Mouse (Mus musculus): ENCODE data around the gene Lrrc4b. TPM values are rescaled to one million over a fixed set of nuclear protein-coding genes. Genes with fewer than 3 reads are reported as not detected.

The Lrrc4b gene
- polyA plus RNA-seq, 1 experiment from 2014 or later: 0.36 TPM

DNA sequence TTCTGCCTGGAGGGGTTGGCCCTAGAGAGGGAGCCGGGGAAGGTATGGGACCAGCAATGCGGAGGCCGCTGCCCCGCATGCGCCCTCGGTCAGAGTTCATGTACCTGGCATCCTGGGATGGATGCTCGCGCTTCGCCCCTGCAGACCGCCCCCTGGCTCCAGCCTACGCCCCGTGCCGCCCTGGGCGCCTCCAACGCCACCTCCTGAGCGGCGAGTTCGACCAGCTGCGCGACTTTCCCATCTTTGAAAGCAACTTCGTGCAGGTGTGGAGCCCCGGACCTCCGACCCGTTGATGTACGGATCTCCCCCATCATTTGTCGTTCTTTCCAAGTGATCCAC, 67.9 kb downstream of the Lrrc4b start:
- ATAC-seq (ENCODE audit: low read depth): no peak
- WGBS: 0% methylated on average over 26 of the region's 26 CpGs

GRCm38 (mm10) chr7:44497361-44498055, 68.7 kb downstream of the Lrrc4b start:
- peaks cover 7% of the 10 kb centered on the region for H3K36me3 ChIP-seq (ENCODE audit: control insufficient read depth, insufficient read depth, low read length)
- no peak for ATAC-seq (ENCODE audit: low read depth)
- H3K27ac ChIP-seq (ENCODE audit: low read length): no peak overlapping the region
- WGBS: 68% methylated on average over 10 of the region's 10 CpGs
- peak overlapping the region; percentile 82 for H3K4me3 ChIP-seq (ENCODE audit: low read length)
- peak overlapping the region; percentile 98 for H3K4me2 ChIP-seq (ENCODE audit: low read depth, low read length)
- H3K27me3 ChIP-seq (ENCODE audit: control insufficient read depth, insufficient read depth, low read depth, low read length): no peaks in the 10 kb centered on the region
- peak overlapping the region; percentile 84 for H3K9ac ChIP-seq (ENCODE audit: low read length)
- H3K4me1 ChIP-seq (replicated peaks; ENCODE audit: control insufficient read depth, insufficient read depth, low read length): peaks cover 16% of the 10 kb centered on the region
- no peaks in the 10 kb centered on the region for H3K9me3 ChIP-seq (ENCODE audit: control insufficient read depth, low read length)

More for the DNA sequence above, 67.9 kb downstream of the Lrrc4b start:
- Histone ChIP-seq H3K36me3 (ENCODE audit: control insufficient read depth, insufficient read depth, low read length) (peaks cover 12% of the 10 kb centered on the region), H3K27me3 (ENCODE audit: control insufficient read depth, insufficient read depth, low read depth, low read length) (no peaks in the 10 kb centered on the region), H3K9me3 (ENCODE audit: control insufficient read depth, low read length) (no peaks in the 10 kb centered on the region), H3K9ac (ENCODE audit: low read length) (peak overlapping the region; percentile 84), H3K4me2 (ENCODE audit: low read depth, low read length) (peak overlapping the region; percentile 98), H3K4me3 (ENCODE audit: low read length) (peak overlapping the region; percentile 82), H3K27ac (ENCODE audit: low read length) (peak overlapping the region; percentile 87), H3K4me1 (replicated peaks; ENCODE audit: control insufficient read depth, insufficient read depth, low read length) (peaks cover 16% of the 10 kb centered on the region)

DNA sequence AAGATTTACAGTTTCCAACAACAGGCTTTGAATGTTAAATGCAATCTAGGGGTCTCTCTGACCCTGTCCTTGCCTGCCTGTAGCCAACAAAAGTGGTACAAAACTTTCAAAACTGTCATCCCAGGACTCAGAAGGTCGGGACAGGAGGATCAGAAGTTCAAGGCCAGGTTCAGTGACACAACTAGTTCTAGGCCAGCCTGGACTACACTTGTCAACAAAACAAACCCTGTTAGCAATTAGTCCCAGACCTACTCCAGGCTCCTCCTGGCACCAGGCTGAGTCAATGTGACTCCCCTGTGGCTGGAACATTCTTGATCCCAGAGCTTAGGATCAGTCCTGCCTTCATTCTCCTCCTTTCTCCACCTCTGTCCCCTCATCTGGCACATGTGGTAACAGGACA, 70.1 kb downstream of the Lrrc4b start:
- Histone ChIP-seq H3K9ac (ENCODE audit: low read length) (no peak overlapping the region), H3K9me3 (ENCODE audit: control insufficient read depth, low read length) (no peaks in the 10 kb centered on the region), H3K27ac (ENCODE audit: low read length) (no peak overlapping the region), H3K4me2 (ENCODE audit: low read depth, low read length) (no peak overlapping the region), H3K27me3 (ENCODE audit: control insufficient read depth, insufficient read depth, low read depth, low read length) (no peaks in the 10 kb centered on the region), H3K36me3 (ENCODE audit: control insufficient read depth, insufficient read depth, low read length) (no peaks in the 10 kb centered on the region), H3K4me1 (replicated peaks; ENCODE audit: control insufficient read depth, insufficient read depth, low read length) (peaks cover 16% of the 10 kb centered on the region), H3K4me3 (ENCODE audit: low read length) (no peak overlapping the region)
- WGBS: 68% methylated on average over 1 of the region's 1 CpGs
- ATAC-seq (ENCODE audit: low read depth): no peak

GRCm38 (mm10) chr7:44500046-44500445, 71.2 kb downstream of the Lrrc4b start:
- H3K4me2 ChIP-seq (ENCODE audit: low read depth, low read length): no peak overlapping the region
- no peak overlapping the region for H3K4me3 ChIP-seq (ENCODE audit: low read length)
- peaks cover 11% of the 10 kb centered on the region for H3K4me1 ChIP-seq (replicated peaks; ENCODE audit: control insufficient read depth, insufficient read depth, low read length)
- no peak overlapping the region for H3K27ac ChIP-seq (ENCODE audit: low read length)
- H3K36me3 ChIP-seq (ENCODE audit: control insufficient read depth, insufficient read depth, low read length): no peaks in the 10 kb centered on the region
- no peak for ATAC-seq (ENCODE audit: low read depth)
- no peaks in the 10 kb centered on the region for H3K9me3 ChIP-seq (ENCODE audit: control insufficient read depth, low read length)
- H3K27me3 ChIP-seq (ENCODE audit: control insufficient read depth, insufficient read depth, low read depth, low read length): no peaks in the 10 kb centered on the region
- no peak overlapping the region for H3K9ac ChIP-seq (ENCODE audit: low read length)
- WGBS: 43% methylated on average over 20 of the region's 20 CpGs

DNA sequence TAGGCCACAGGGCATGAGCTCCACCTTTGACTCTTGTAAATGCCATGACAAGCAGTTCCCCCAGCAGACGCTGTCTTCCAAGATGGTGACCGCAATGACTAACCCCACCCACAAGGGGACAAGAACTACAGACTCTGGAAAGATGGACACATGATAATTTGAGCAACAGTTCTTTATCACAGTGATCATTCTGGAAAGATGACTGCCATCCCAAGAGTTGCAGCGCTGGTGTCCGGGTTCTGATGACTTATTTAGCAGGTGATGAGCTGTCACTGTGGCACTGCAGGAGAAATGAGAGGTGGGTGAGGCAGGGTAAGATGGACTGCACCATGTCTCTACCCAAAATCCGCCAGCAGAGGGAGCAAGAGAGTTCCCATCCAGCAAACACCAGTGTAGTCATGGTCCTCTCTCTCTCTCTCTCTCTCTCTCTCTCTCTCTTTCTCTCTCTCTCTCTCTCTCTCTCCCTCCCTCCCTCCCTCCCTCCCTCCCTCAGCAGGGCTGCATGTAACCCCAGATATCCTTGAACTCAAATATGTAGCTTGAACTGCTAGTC, 72.8 kb downstream of the Lrrc4b start:
- H3K27ac ChIP-seq (ENCODE audit: low read length): no peak overlapping the region
- 31% methylated on average over 5 of the region's 5 CpGs for WGBS
- no peaks in the 10 kb centered on the region for H3K9me3 ChIP-seq (ENCODE audit: control insufficient read depth, low read length)
- no peak overlapping the region for H3K9ac ChIP-seq (ENCODE audit: low read length)
- no peak overlapping the region for H3K4me2 ChIP-seq (ENCODE audit: low read depth, low read length)
- ATAC-seq (ENCODE audit: low read depth): peak; percentile 34; the same call in 1 of the 2 replicates
- H3K4me1 ChIP-seq (replicated peaks; ENCODE audit: control insufficient read depth, insufficient read depth, low read length): peaks cover 3% of the 10 kb centered on the region; the same call in 1 of the 2 replicates
- H3K27me3 ChIP-seq (ENCODE audit: control insufficient read depth, insufficient read depth, low read depth, low read length): no peaks in the 10 kb centered on the region
- no peak overlapping the region for H3K4me3 ChIP-seq (ENCODE audit: low read length)
- no peaks in the 10 kb centered on the region for H3K36me3 ChIP-seq (ENCODE audit: control insufficient read depth, insufficient read depth, low read length)

- Histone ChIP-seq H3K4me2 (ENCODE audit: low read depth, low read length) (no peak overlapping the region), H3K36me3 (ENCODE audit: control insufficient read depth, insufficient read depth, low read length) (no peaks in the 10 kb centered on the region), H3K4me3 (ENCODE audit: low read length) (no peak overlapping the region), H3K27me3 (ENCODE audit: control insufficient read depth, insufficient read depth, low read depth, low read length) (no peaks in the 10 kb centered on the region; the same call in 1 of the 2 replicates), H3K9me3 (ENCODE audit: control insufficient read depth, low read length) (no peaks in the 10 kb centered on the region), H3K4me1 (replicated peaks; ENCODE audit: control insufficient read depth, insufficient read depth, low read length) (no peaks in the 10 kb centered on the region), H3K9ac (ENCODE audit: low read length) (no peak overlapping the region), H3K27ac (ENCODE audit: low read length) (no peak overlapping the region)
- no peak for ATAC-seq (ENCODE audit: low read depth)
Measured at GRCm38 (mm10) chr7:44507491-44507890, 78.7 kb downstream of the Lrrc4b start.

Small RNA genes lying within 50 kb of the gene (microRNA-seq; reads per million reads assigned to microRNA genes)
- 0.59 reads per million for gene Mir7052

Other genes with a start within 250 kb of the Lrrc4b start
- not detected in 2 replicates for gene Klk1b24, start 240.8 kb upstream of the Lrrc4b start, polyA plus RNA-seq (2015; fragmentation: Nextera tagmentation; extraction: Ambion mirVana)
- not detected in 2 replicates for gene Klk1b3, start 230.8 kb upstream of the Lrrc4b start, polyA plus RNA-seq (2015; fragmentation: Nextera tagmentation; extraction: Ambion mirVana)
- gene Klk1b4, start 221.6 kb upstream of the Lrrc4b start, polyA plus RNA-seq (2015; fragmentation: Nextera tagmentation; extraction: Ambion mirVana): not detected in 2 replicates
- not detected in 2 replicates for gene Klk1b5, start 213.1 kb upstream of the Lrrc4b start, polyA plus RNA-seq (2015; fragmentation: Nextera tagmentation; extraction: Ambion mirVana)
- not detected in 2 replicates for gene Klk1, start 203.7 kb upstream of the Lrrc4b start, polyA plus RNA-seq (2015; fragmentation: Nextera tagmentation; extraction: Ambion mirVana)
- gene Gm36864, start 192.8 kb upstream of the Lrrc4b start, polyA plus RNA-seq (2015; fragmentation: Nextera tagmentation; extraction: Ambion mirVana): not detected in 2 replicates
- 0.96 and 0.97 TPM in 2 replicates for gene 1700028J19Rik, start 182.3 kb upstream of the Lrrc4b start, polyA plus RNA-seq (2015; fragmentation: Nextera tagmentation; extraction: Ambion mirVana)
- gene 2410002F23Rik, start 182.3 kb upstream of the Lrrc4b start, polyA plus RNA-seq (2015; fragmentation: Nextera tagmentation; extraction: Ambion mirVana): 113 and 123 TPM in 2 replicates
- gene Acp4, start 171.6 kb upstream of the Lrrc4b start, polyA plus RNA-seq (2015; fragmentation: Nextera tagmentation; extraction: Ambion mirVana): not detected in 2 replicates
- not detected in 2 replicates for gene Gm15517, start 167.6 kb upstream of the Lrrc4b start, polyA plus RNA-seq (2015; fragmentation: Nextera tagmentation; extraction: Ambion mirVana)
- 3.0 and 3.2 TPM in 2 replicates for gene Clec11a, start 122.1 kb upstream of the Lrrc4b start, polyA plus RNA-seq (2015; fragmentation: Nextera tagmentation; extraction: Ambion mirVana)
- 0.96 and 1.1 TPM in 2 replicates for gene Shank1, start 118.8 kb upstream of the Lrrc4b start, polyA plus RNA-seq (2015; fragmentation: Nextera tagmentation; extraction: Ambion mirVana)
- gene Syt3, start 44.9 kb upstream of the Lrrc4b start, polyA plus RNA-seq (2015; fragmentation: Nextera tagmentation; extraction: Ambion mirVana): 2.1 and 2.3 TPM in 2 replicates
- gene 1700008O03Rik, start 43.2 kb upstream of the Lrrc4b start, polyA plus RNA-seq (2015; fragmentation: Nextera tagmentation; extraction: Ambion mirVana): 1.2 and 1.5 TPM in 2 replicates
- gene Aspdh, start 36.4 kb downstream of the Lrrc4b start, polyA plus RNA-seq (2015; fragmentation: Nextera tagmentation; extraction: Ambion mirVana): 0.62 and 1.3 TPM in 2 replicates
- gene Josd2, start 39.0 kb downstream of the Lrrc4b start, polyA plus RNA-seq (2015; fragmentation: Nextera tagmentation; extraction: Ambion mirVana): 115 and 116 TPM in 2 replicates
- gene Emc10, start 67.5 kb downstream of the Lrrc4b start, polyA plus RNA-seq (2015; fragmentation: Nextera tagmentation; extraction: Ambion mirVana): 94.0 TPM in 2 replicates
- gene Fam71e1, start 67.6 kb downstream of the Lrrc4b start, polyA plus RNA-seq (2015; fragmentation: Nextera tagmentation; extraction: Ambion mirVana): 9.5 and 9.9 TPM in 2 replicates
- gene Mybpc2, start 95.6 kb downstream of the Lrrc4b start, polyA plus RNA-seq (2015; fragmentation: Nextera tagmentation; extraction: Ambion mirVana): 0.63 and 1.2 TPM in 2 replicates
- 0.33 and 1.1 TPM in 2 replicates for gene Spib, start 103.1 kb downstream of the Lrrc4b start, polyA plus RNA-seq (2015; fragmentation: Nextera tagmentation; extraction: Ambion mirVana)
- 100 and 109 TPM in 2 replicates for gene Pold1, start 119.8 kb downstream of the Lrrc4b start, polyA plus RNA-seq (2015; fragmentation: Nextera tagmentation; extraction: Ambion mirVana)
- gene Nr1h2, start 124.9 kb downstream of the Lrrc4b start, polyA plus RNA-seq (2015; fragmentation: Nextera tagmentation; extraction: Ambion mirVana): 86.2 and 87.0 TPM in 2 replicates
- gene Napsa, start 143.4 kb downstream of the Lrrc4b start, polyA plus RNA-seq (2015; fragmentation: Nextera tagmentation; extraction: Ambion mirVana): 93.0 and 140 TPM in 2 replicates
- 1.5 and 2.1 TPM in 2 replicates for gene Kcnc3, start 161.6 kb downstream of the Lrrc4b start, polyA plus RNA-seq (2015; fragmentation: Nextera tagmentation; extraction: Ambion mirVana)
- 38.8 and 39.4 TPM in 2 replicates for gene Myh14, start 241.8 kb downstream of the Lrrc4b start, polyA plus RNA-seq (2015; fragmentation: Nextera tagmentation; extraction: Ambion mirVana)